Mouse (Mus musculus): ENCODE measurements around the gene Olfr46. TPM values are rescaled to one million over a fixed set of nuclear protein-coding genes. Genes with fewer than 3 reads are reported as not detected.

Olfr46 gene
- not detected for polyA plus RNA-seq (2014; fragmentation: Illumina TruSeq; extraction: RNeasy Lipid Tissue Mini Kit (QIAGEN cat#74804); ENCODE audit: low read depth, low replicate concordance)

DNA sequence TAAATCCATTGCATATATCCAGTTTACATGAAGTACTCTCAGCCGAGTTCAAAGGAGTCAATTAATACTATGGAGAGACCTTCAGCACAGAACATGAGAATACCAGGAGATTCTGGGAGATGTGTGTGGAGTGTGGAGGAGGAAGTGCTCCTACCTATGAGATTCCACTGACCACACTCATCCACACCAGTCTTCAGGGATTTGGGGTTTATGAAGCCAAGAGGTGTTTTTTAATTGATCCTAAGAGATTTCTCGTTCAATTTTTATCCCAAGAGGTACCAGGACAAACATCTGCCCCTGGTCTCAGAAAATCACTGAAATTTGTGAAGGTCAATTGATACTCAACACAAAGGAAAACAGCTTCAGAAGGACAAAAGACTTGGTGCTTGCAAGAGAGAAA is at the start of gene Olfr46:
Gene Olfr46 (plus strand): TSS at position 301 of the 400 bp plus-strand sequence.

DNA sequence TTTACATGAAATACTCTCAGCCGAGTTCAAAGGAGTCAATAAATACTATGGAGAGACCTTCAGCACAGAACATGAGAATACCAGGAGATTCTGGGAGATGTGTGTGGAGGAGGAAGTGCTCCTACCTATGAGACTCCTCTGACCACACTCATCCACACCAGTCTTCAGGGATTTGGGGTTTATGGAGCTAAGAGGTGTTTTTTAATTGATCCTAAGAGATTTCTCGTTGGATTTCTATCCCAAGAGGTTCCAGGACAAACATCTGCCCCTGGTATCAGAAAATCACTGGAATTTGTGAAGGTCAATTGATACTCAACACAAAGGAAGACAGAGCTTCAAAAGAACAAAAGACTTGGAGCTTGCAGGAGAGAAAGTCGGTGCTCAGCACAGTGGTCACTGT is 33.5 kb upstream of the Olfr46 start, which contains the start of gene Olfr538:
Gene Olfr538 (plus strand): TSS at position 301 of the 400 bp plus-strand sequence.

DNA sequence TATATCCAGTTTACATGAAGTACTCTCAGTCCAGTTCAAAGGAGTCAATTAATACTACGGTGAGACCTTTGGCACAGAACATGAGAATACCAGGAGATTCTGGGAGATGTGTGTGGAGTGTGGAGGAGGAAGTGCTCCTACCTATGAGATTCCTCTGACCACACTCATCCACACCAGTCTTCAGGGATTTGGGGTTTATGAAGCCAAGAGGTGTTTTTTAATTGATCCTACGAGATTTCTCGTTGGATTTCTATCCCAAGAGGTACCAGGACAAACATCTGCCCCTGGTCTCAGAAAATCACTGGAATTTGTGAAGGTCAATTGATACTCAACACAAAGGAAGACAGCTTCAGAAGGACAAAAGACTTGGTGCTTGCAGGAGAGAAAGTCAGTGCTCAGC is 27.6 kb downstream of the Olfr46 start, which contains the start of gene Olfr61:
Gene Olfr61 (plus strand): TSS at position 301 of the 400 bp plus-strand sequence.

GRCm38 (mm10) chr7:140646152-140646551 is 45.1 kb downstream of the Olfr46 start, which contains the start of gene Olfr53:
TSS of gene Olfr53 (plus strand) at chr7:140646452.

GRCm38 (mm10) chr7:140659630-140660029 is 58.6 kb downstream of the Olfr46 start, which contains the start of gene Olfr539:
TSS of gene Olfr539 (plus strand) at chr7:140659930.

Other genes starting within 250 kb of the Olfr46 start
- gene Olfr60, start 239.6 kb upstream of the Olfr46 start, polyA plus RNA-seq (2014; fragmentation: Illumina TruSeq; extraction: RNeasy Lipid Tissue Mini Kit (QIAGEN cat#74804); ENCODE audit: low read depth, low replicate concordance): not detected
- not detected for gene Olfr530, start 224.9 kb upstream of the Olfr46 start, polyA plus RNA-seq (2014; fragmentation: Illumina TruSeq; extraction: RNeasy Lipid Tissue Mini Kit (QIAGEN cat#74804); ENCODE audit: low read depth, low replicate concordance)
- not detected for gene Olfr531, start 198.4 kb upstream of the Olfr46 start, polyA plus RNA-seq (2014; fragmentation: Illumina TruSeq; extraction: RNeasy Lipid Tissue Mini Kit (QIAGEN cat#74804); ENCODE audit: low read depth, low replicate concordance)
- gene Olfr532, start 179.6 kb upstream of the Olfr46 start, polyA plus RNA-seq (2014; fragmentation: Illumina TruSeq; extraction: RNeasy Lipid Tissue Mini Kit (QIAGEN cat#74804); ENCODE audit: low read depth, low replicate concordance): not detected
- gene Olfr533, start 137.9 kb upstream of the Olfr46 start, polyA plus RNA-seq (2014; fragmentation: Illumina TruSeq; extraction: RNeasy Lipid Tissue Mini Kit (QIAGEN cat#74804); ENCODE audit: low read depth, low replicate concordance): not detected
- gene Olfr535, start 117.1 kb upstream of the Olfr46 start, polyA plus RNA-seq (2014; fragmentation: Illumina TruSeq; extraction: RNeasy Lipid Tissue Mini Kit (QIAGEN cat#74804); ENCODE audit: low read depth, low replicate concordance): not detected
- not detected for gene Olfr536, start 93.9 kb upstream of the Olfr46 start, polyA plus RNA-seq (2014; fragmentation: Illumina TruSeq; extraction: RNeasy Lipid Tissue Mini Kit (QIAGEN cat#74804); ENCODE audit: low read depth, low replicate concordance)
- not detected for gene Olfr538, start 33.4 kb upstream of the Olfr46 start, polyA plus RNA-seq (2014; fragmentation: Illumina TruSeq; extraction: RNeasy Lipid Tissue Mini Kit (QIAGEN cat#74804); ENCODE audit: low read depth, low replicate concordance)
- gene Olfr61, start 27.7 kb downstream of the Olfr46 start, polyA plus RNA-seq (2014; fragmentation: Illumina TruSeq; extraction: RNeasy Lipid Tissue Mini Kit (QIAGEN cat#74804); ENCODE audit: low read depth, low replicate concordance): not detected
- gene Olfr53, start 45.2 kb downstream of the Olfr46 start, polyA plus RNA-seq (2014; fragmentation: Illumina TruSeq; extraction: RNeasy Lipid Tissue Mini Kit (QIAGEN cat#74804); ENCODE audit: low read depth, low replicate concordance): not detected
- gene Olfr539, start 58.7 kb downstream of the Olfr46 start, polyA plus RNA-seq (2014; fragmentation: Illumina TruSeq; extraction: RNeasy Lipid Tissue Mini Kit (QIAGEN cat#74804); ENCODE audit: low read depth, low replicate concordance): not detected
- gene Olfr45, start 80.7 kb downstream of the Olfr46 start, polyA plus RNA-seq (2014; fragmentation: Illumina TruSeq; extraction: RNeasy Lipid Tissue Mini Kit (QIAGEN cat#74804); ENCODE audit: low read depth, low replicate concordance): not detected
- not detected for gene Olfr541, start 96.0 kb downstream of the Olfr46 start, polyA plus RNA-seq (2014; fragmentation: Illumina TruSeq; extraction: RNeasy Lipid Tissue Mini Kit (QIAGEN cat#74804); ENCODE audit: low read depth, low replicate concordance)
- gene Cyp2e1, start 162.5 kb downstream of the Olfr46 start, polyA plus RNA-seq (2014; fragmentation: Illumina TruSeq; extraction: RNeasy Lipid Tissue Mini Kit (QIAGEN cat#74804); ENCODE audit: low read depth, low replicate concordance): 21.8 TPM
- gene Syce1, start 186.6 kb downstream of the Olfr46 start, polyA plus RNA-seq (2014; fragmentation: Illumina TruSeq; extraction: RNeasy Lipid Tissue Mini Kit (QIAGEN cat#74804); ENCODE audit: low read depth, low replicate concordance): not detected
- 0.18 TPM for gene Zfp941, start 220.9 kb downstream of the Olfr46 start, polyA plus RNA-seq (2014; fragmentation: Illumina TruSeq; extraction: RNeasy Lipid Tissue Mini Kit (QIAGEN cat#74804); ENCODE audit: low read depth, low replicate concordance)
- 1.8 TPM for gene Urah, start 233.7 kb downstream of the Olfr46 start, polyA plus RNA-seq (2014; fragmentation: Illumina TruSeq; extraction: RNeasy Lipid Tissue Mini Kit (QIAGEN cat#74804); ENCODE audit: low read depth, low replicate concordance)
- 35.3 TPM for gene Scgb1c1, start 244.3 kb downstream of the Olfr46 start, polyA plus RNA-seq (2014; fragmentation: Illumina TruSeq; extraction: RNeasy Lipid Tissue Mini Kit (QIAGEN cat#74804); ENCODE audit: low read depth, low replicate concordance)
- gene Odf3, start 246.5 kb downstream of the Olfr46 start, polyA plus RNA-seq (2014; fragmentation: Illumina TruSeq; extraction: RNeasy Lipid Tissue Mini Kit (QIAGEN cat#74804); ENCODE audit: low read depth, low replicate concordance): not detected